Mouse (Mus musculus): ENCODE results near the gene Eif3a. TPM values are rescaled to one million over a fixed set of nuclear protein-coding genes. Genes with fewer than 3 reads are reported as not detected.

Gene Eif3a
- polyA plus RNA-seq, 2 experiments = 95.1 to 96.1 TPM

GRCm38 (mm10) chr19:60811098-60812035 is 20.9 kb upstream of the Eif3a start, which contains the start of gene Fam45a:
Gene Fam45a, plus strand, starts transcription at chr19:60811585.
- peak; percentile 100 for ATAC-seq (ENCODE audit: insufficient read depth)
- TF ChIP-seq EP300 (IDR thresholded peaks at IDR 0.05; ENCODE audit: low read depth) (no peak), CTCF (IDR thresholded peaks at IDR 0.05; ENCODE audit: low read depth) (peak; percentile 99)
- Histone ChIP-seq H3K4me1 (replicated peaks; ENCODE audit: control insufficient read depth in 2 of 2, insufficient read depth in 2 of 2, low read length in 1 of 2) (peaks cover 16 to 20% of the 10 kb centered on the region in 2 experiments), H3K27ac (peak within 1 kb of the TSS; percentile 78), H3K9ac (replicated peaks) (peak within 1 kb of the TSS; percentile 91), H3K4me3 (ENCODE audit: insufficient read depth in 1 of 2, low read depth in 2 of 2, low read length in 2 of 2) (peak within 1 kb of the TSS; percentile 69 to 94), H3K4me2 (ENCODE audit: low read depth) (peak within 1 kb of the TSS; percentile 91), H3K9me3 (ENCODE audit: control insufficient read depth, low read length) (no peaks in the 10 kb centered on the region), H3K27me3 (ENCODE audit: control insufficient read depth, insufficient read depth, low read length) (no peaks in the 10 kb centered on the region), H3K36me3 (replicated peaks; ENCODE audit: control insufficient read depth, insufficient read depth, low read depth) (peaks cover 11% of the 10 kb centered on the region)
- 4% methylated on average over 45 of the region's 45 CpGs for WGBS (ENCODE audit: insufficient replicate concordance)
- peak; percentile 87 to 91 (median 89) for DNase-seq (ENCODE audit: low read depth in 3 of 3, low spot score in 3 of 3)

- Histone ChIP-seq H3K36me3 (replicated peaks; ENCODE audit: control insufficient read depth, insufficient read depth, low read depth) (peaks cover 3% of the 10 kb centered on the region), H3K4me3 (ENCODE audit: insufficient read depth in 1 of 2, low read depth in 2 of 2, low read length in 2 of 2) (no peak overlapping the region), H3K9me3 (ENCODE audit: control insufficient read depth, low read length) (no peaks in the 10 kb centered on the region), H3K4me1 (replicated peaks; ENCODE audit: control insufficient read depth in 2 of 2, insufficient read depth in 2 of 2, low read length in 1 of 2) (peaks cover 16 to 20% of the 10 kb centered on the region in 2 experiments), H3K27ac (no peak overlapping the region; the same call in 1 of the 2 replicates), H3K27me3 (ENCODE audit: control insufficient read depth, insufficient read depth, low read length) (no peaks in the 10 kb centered on the region), H3K4me2 (ENCODE audit: low read depth) (no peak overlapping the region), H3K9ac (replicated peaks) (no peak overlapping the region)
- DNase-seq (ENCODE audit: low read depth in 3 of 3, low spot score in 3 of 3) = no peak
- TF ChIP-seq CTCF (IDR thresholded peaks at IDR 0.05; ENCODE audit: low read depth) = no peak
- peak; percentile 54; the same call in 1 of the 2 replicates for TF ChIP-seq EP300 (IDR thresholded peaks at IDR 0.05; ENCODE audit: low read depth)
- WGBS (ENCODE audit: insufficient replicate concordance) = 10% methylated on average over 2 of the region's 2 CpGs
- no peak for ATAC-seq (ENCODE audit: insufficient read depth)
Observed at GRCm38 (mm10) chr19:60809927-60810326, 19.5 kb upstream of the Eif3a start.

GRCm38 (mm10) chr19:60804903-60805302 is 14.4 kb upstream of the Eif3a start:
- DNase-seq (ENCODE audit: low read depth in 3 of 3, low spot score in 3 of 3) = no peak
- Histone ChIP-seq H3K9ac (replicated peaks) (no peak overlapping the region), H3K4me2 (ENCODE audit: low read depth) (no peak overlapping the region), H3K27ac (no peak overlapping the region), H3K9me3 (ENCODE audit: control insufficient read depth, low read length) (no peaks in the 10 kb centered on the region), H3K27me3 (ENCODE audit: control insufficient read depth, insufficient read depth, low read length) (no peaks in the 10 kb centered on the region), H3K36me3 (replicated peaks; ENCODE audit: control insufficient read depth, insufficient read depth, low read depth) (no peaks in the 10 kb centered on the region), H3K4me1 (replicated peaks; ENCODE audit: control insufficient read depth in 2 of 2, insufficient read depth in 2 of 2, low read length in 1 of 2) (peaks cover 13% of the 10 kb centered on the region in 2 experiments), H3K4me3 (ENCODE audit: insufficient read depth in 1 of 2, low read depth in 2 of 2, low read length in 2 of 2) (no peak overlapping the region)
- no peak for ATAC-seq (ENCODE audit: insufficient read depth)
- WGBS (ENCODE audit: insufficient replicate concordance) = 24% methylated on average over 2 of the region's 2 CpGs
- TF ChIP-seq EP300 (IDR thresholded peaks at IDR 0.05; ENCODE audit: low read depth) (no peak), CTCF (IDR thresholded peaks at IDR 0.05; ENCODE audit: low read depth) (no peak)

- Histone ChIP-seq H3K4me3 (ENCODE audit: insufficient read depth in 1 of 2, low read depth in 2 of 2, low read length in 2 of 2) (no peak overlapping the region), H3K9ac (replicated peaks) (peak overlapping the region; percentile 23; the same call in 1 of the 2 replicates), H3K4me1 (replicated peaks; ENCODE audit: control insufficient read depth in 2 of 2, insufficient read depth in 2 of 2, low read length in 1 of 2) (peaks cover 28 to 35% of the 10 kb centered on the region in 2 experiments), H3K27me3 (ENCODE audit: control insufficient read depth, insufficient read depth, low read length) (no peaks in the 10 kb centered on the region), H3K4me2 (ENCODE audit: low read depth) (peak overlapping the region; percentile 57), H3K9me3 (ENCODE audit: control insufficient read depth, low read length) (no peaks in the 10 kb centered on the region), H3K36me3 (replicated peaks; ENCODE audit: control insufficient read depth, insufficient read depth, low read depth) (no peaks in the 10 kb centered on the region), H3K27ac (peak overlapping the region; percentile 82)
- ATAC-seq (ENCODE audit: insufficient read depth) (peak; percentile 88), DNase-seq (ENCODE audit: low read depth in 3 of 3, low spot score in 3 of 3) (peak; percentile 78 to 88 (median 83))
- WGBS (ENCODE audit: insufficient replicate concordance) = 16% methylated on average over 7 of the region's 7 CpGs
- TF ChIP-seq EP300 (IDR thresholded peaks at IDR 0.05; ENCODE audit: low read depth) (peak; percentile 87), CTCF (IDR thresholded peaks at IDR 0.05; ENCODE audit: low read depth) (no peak)
Observed at GRCm38 (mm10) chr19:60799867-60800569, 9.6 kb upstream of the Eif3a start.

Data from liver, embryonic 14.5 days (tissue).